ENCODE assay signal across 25 mouse cellular contexts in genomic region chr5:137615347-137615746, GRCm38 (mm10). TPM values are rescaled to one million over a fixed set of nuclear protein-coding genes. Genes with fewer than 3 reads are reported as not detected.
DNase-seq lines count a peak whose midpoint lies in the region; ATAC-seq and TF ChIP-seq lines count a peak whose summit lies in the region.
"Had no signal": no experiment of that assay in that cellular context is flagged by ENCODE, and none has a peak within 500 bp of the region (broad histone marks: within the 10 kb centered on the region; RNA-seq: fewer than 3 reads in every experiment).

No protein-coding gene starts in this region.

- peak; percentile 30; the same call in 1 of the 2 replicates for ATAC-seq in liver, postnatal 0 days
- ATAC-seq in liver, embryonic 11.5 days (replicated peaks; ENCODE audit: low FRiP score): no peak
- ATAC-seq: forebrain, embryonic 14.5 days; forebrain, embryonic 16.5 days; Patski had no signal

- H3K4me1 ChIP-seq in liver, postnatal 0 days (ENCODE audit: insufficient read depth): peaks cover 16% of the 10 kb centered on the region
- peaks cover 13% of the 10 kb centered on the region for H3K4me1 ChIP-seq in liver, embryonic 11.5 days (replicated peaks; ENCODE audit: control insufficient read depth, insufficient read depth, low read length)

- no peaks in the 10 kb centered on the region for H3K9me3 ChIP-seq in liver, postnatal 0 days (ENCODE audit: low read length)
- H3K9me3 ChIP-seq in liver, embryonic 11.5 days (ENCODE audit: control insufficient read depth, low read length): no peaks in the 10 kb centered on the region
- H3K9me3 ChIP-seq: embryonic facial prominence, embryonic 13.5 days; embryonic facial prominence, embryonic 15.5 days; forebrain, embryonic 10.5 days; forebrain, embryonic 12.5 days; G1E had no signal

- TF ChIP-seq CTCF in liver, postnatal 0 days (IDR thresholded peaks at IDR 0.05; ENCODE audit: low read depth): no peak

- H3K27ac ChIP-seq in liver, postnatal 0 days (ENCODE audit: low read depth): no peak overlapping the region
- H3K27ac ChIP-seq in liver, embryonic 11.5 days (ENCODE audit: low read depth, low read length): no peak overlapping the region
- H3K27ac ChIP-seq: embryonic facial prominence, embryonic 13.5 days; embryonic facial prominence, embryonic 15.5 days; forebrain, embryonic 10.5 days; forebrain, embryonic 12.5 days had no signal

- no peaks in the 10 kb centered on the region for H3K36me3 ChIP-seq in liver, postnatal 0 days (replicated peaks; ENCODE audit: insufficient read depth, low read length)
- no peaks in the 10 kb centered on the region for H3K36me3 ChIP-seq in liver, embryonic 11.5 days (ENCODE audit: control insufficient read depth, insufficient read depth, low read length)
- H3K36me3 ChIP-seq: embryonic facial prominence, embryonic 13.5 days; embryonic facial prominence, embryonic 15.5 days; forebrain, embryonic 10.5 days; forebrain, embryonic 12.5 days; G1E had no signal

- 72% methylated on average over 7 of the region's 7 CpGs for WGBS in liver, postnatal 0 days (ENCODE audit: insufficient replicate concordance)
- 80% methylated on average over 7 of the region's 7 CpGs for WGBS in liver, embryonic 11.5 days

- no peaks in the 10 kb centered on the region for H3K27me3 ChIP-seq in liver, postnatal 0 days (ENCODE audit: insufficient read depth, low read length)
- H3K27me3 ChIP-seq in liver, embryonic 11.5 days (replicated peaks; ENCODE audit: control insufficient read depth, insufficient read depth, low read length): no peaks in the 10 kb centered on the region; the same call in 1 of the 2 replicates
- H3K27me3 ChIP-seq: embryonic facial prominence, embryonic 13.5 days; embryonic facial prominence, embryonic 15.5 days; forebrain, embryonic 12.5 days; Patski had no signal

- H3K4me3 ChIP-seq in liver, postnatal 0 days (ENCODE audit: low read depth, low read length): no peak overlapping the region
- H3K4me3 ChIP-seq in liver, embryonic 11.5 days (ENCODE audit: low read depth, low read length): no peak overlapping the region
- H3K4me3 ChIP-seq: embryonic facial prominence, embryonic 13.5 days; embryonic facial prominence, embryonic 15.5 days; erythroblast, embryonic 14.5 days; forebrain, embryonic 10.5 days; forebrain, embryonic 12.5 days had no signal

- H3K9ac ChIP-seq in liver, postnatal 0 days (replicated peaks): no peak overlapping the region
- no peak overlapping the region for H3K9ac ChIP-seq in liver, embryonic 11.5 days (ENCODE audit: low read depth, low read length)
- H3K9ac ChIP-seq: embryonic facial prominence, embryonic 13.5 days; embryonic facial prominence, embryonic 15.5 days; forebrain, embryonic 12.5 days had no signal

- TF ChIP-seq EP300 in liver, postnatal 0 days (IDR thresholded peaks at IDR 0.05; ENCODE audit: low read depth): no peak

- DNase-seq in liver, postnatal 0 days: no peak
- DNase-seq in liver, embryonic 11.5 days (ENCODE audit: low spot score): no peak
- DNase-seq in urinary bladder, postnatal 14 days (ENCODE audit: low spot score): peak; percentile 46
- DNase-seq in urinary bladder, adult 18-20 months (ENCODE audit: low spot score in 2 of 2): no peak
- DNase-seq in R1 (ENCODE audit: low read depth, low spot score): peak; percentile 78
- DNase-seq in cerebellum, postnatal 14 days: no peak
- no peak for DNase-seq in kidney, adult 8-10 months
- DNase-seq: adrenal gland, adult 2 months; adrenal gland, postnatal 10 days; adrenal gland, postnatal 25 days; cerebellum, adult 11-12 months; cerebellum, adult 2 months; cerebellum, adult 9-10 months; cerebellum, postnatal 10 days; cerebellum, postnatal 36 days; embryo, embryonic 11 days had no signal

- no peak overlapping the region for H3K4me2 ChIP-seq in liver, postnatal 0 days (ENCODE audit: low read depth, low read length)
- H3K4me2 ChIP-seq in liver, embryonic 11.5 days: no peak overlapping the region
- H3K4me2 ChIP-seq: embryonic facial prominence, embryonic 13.5 days; embryonic facial prominence, embryonic 15.5 days; forebrain, embryonic 12.5 days had no signal

RNA-seq across cellular contexts. Expression of gene Pcolce, which starts 1.8 kb away (rescaled TPM):
- polyA plus RNA-seq in liver, postnatal 0 days (2015; fragmentation: Nextera tagmentation; extraction: Ambion mirVana): 12.9 and 14.7 TPM in 2 replicates
- 43.9 and 49.2 TPM in 2 replicates for polyA plus RNA-seq in liver, embryonic 11.5 days (2014; fragmentation: Nextera tagmentation; extraction: Ambion mirVana)

RNA-seq across cellular contexts. Expression of gene Fbxo24, which starts 13.5 kb away (rescaled TPM):
- not detected in 2 replicates for polyA plus RNA-seq in liver, postnatal 0 days (2015; fragmentation: Nextera tagmentation; extraction: Ambion mirVana)
- 0.18 TPM in 1 of 2 replicates, not detected in the other for polyA plus RNA-seq in liver, embryonic 11.5 days (2014; fragmentation: Nextera tagmentation; extraction: Ambion mirVana)
- polyA plus RNA-seq: erythroblast, embryonic 14.5 days had no signal

RNA-seq across cellular contexts. Expression of gene Lrch4, which starts 13.6 kb away (rescaled TPM):
- 24.1 and 24.3 TPM in 2 replicates for polyA plus RNA-seq in liver, postnatal 0 days (2015; fragmentation: Nextera tagmentation; extraction: Ambion mirVana)
- 46.6 and 54.5 TPM in 2 replicates for polyA plus RNA-seq in liver, embryonic 11.5 days (2014; fragmentation: Nextera tagmentation; extraction: Ambion mirVana)

RNA-seq across cellular contexts. Expression of gene Gm20605, which starts 13.6 kb away (rescaled TPM):
- 2.4 and 2.6 TPM in 2 replicates for polyA plus RNA-seq in liver, postnatal 0 days (2015; fragmentation: Nextera tagmentation; extraction: Ambion mirVana)
- polyA plus RNA-seq in liver, embryonic 11.5 days (2014; fragmentation: Nextera tagmentation; extraction: Ambion mirVana): 11.6 and 13.2 TPM in 2 replicates

RNA-seq across cellular contexts. Expression of gene Mospd3, which starts 14.5 kb away (rescaled TPM):
- polyA plus RNA-seq in liver, postnatal 0 days (2015; fragmentation: Nextera tagmentation; extraction: Ambion mirVana): 26.2 and 28.3 TPM in 2 replicates
- polyA plus RNA-seq in liver, embryonic 11.5 days (2014; fragmentation: Nextera tagmentation; extraction: Ambion mirVana): 58.5 and 59.7 TPM in 2 replicates

Comparison
In these comparisons a context has a peak if more than half of its experiments do, and no peak if none do; other contexts are left out.
1. DNase-seq: peak in urinary bladder, postnatal 14 days (single experiment) and R1 (single experiment); none in liver, postnatal 0 days (single experiment), liver, embryonic 11.5 days (single experiment), urinary bladder, adult 18-20 months (0 of 2), cerebellum, postnatal 14 days (0 of 2) and kidney, adult 8-10 months (0 of 2).